Mouse (Mus musculus) myocyte (in vitro differentiated cells): ENCODE results near the gene Ppa1.

Experiments used
- MAX ChIP-seq: IDR thresholded peaks from one replicate; pipeline ENCODE4 v1.6.1; 2011; ENCODE audit warnings: low read depth, mild to moderate bottlenecking, control low read depth
- POLR2A ChIP-seq: IDR thresholded peaks from one replicate; pipeline ENCODE4 v1.6.1; 2011; ENCODE audit warnings: low read depth, mild to moderate bottlenecking, control low read depth, moderate library complexity; ENCODE audit not compliant: insufficient read length
- TCF12 ChIP-seq: IDR thresholded peaks from one replicate; pipeline ENCODE4 v1.6.1; 2011; ENCODE audit warnings: mild to moderate bottlenecking, control low read depth; ENCODE audit not compliant: poor library complexity, insufficient read depth, severe bottlenecking
- USF1 ChIP-seq: IDR thresholded peaks from one replicate; pipeline ENCODE4 v1.6.1; 2011; ENCODE audit warnings: low read depth, mild to moderate bottlenecking, control low read depth, moderate library complexity

DNA sequence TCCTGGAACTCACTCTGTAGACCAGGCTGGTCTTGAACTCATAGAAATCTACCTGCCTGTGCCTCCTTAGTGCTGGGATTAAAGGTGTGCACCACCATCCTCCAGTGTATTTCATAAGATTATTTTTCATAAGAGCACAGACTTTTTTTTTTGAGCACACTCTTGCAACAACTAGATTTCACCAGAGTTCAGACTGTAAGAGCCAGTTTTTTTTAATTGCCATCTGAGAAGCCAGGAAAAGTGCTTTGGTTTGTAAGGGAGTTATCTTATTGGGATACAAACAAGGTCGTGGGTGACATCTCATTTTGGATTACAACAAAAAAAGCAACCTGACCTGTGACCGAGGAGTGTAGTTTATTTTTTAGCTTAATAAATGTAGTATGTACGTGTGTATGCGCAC, 5.8 kb downstream of the Ppa1 start:
- TF ChIP-seq POLR2A, result no peak
- TF ChIP-seq MAX, result no peak
- no peak for TF ChIP-seq TCF12
- TF ChIP-seq USF1, result no peak
